Mouse (Mus musculus) forebrain, postnatal 0 days (tissue): ENCODE results near the gene Colq. TPM values are rescaled to one million over a fixed set of nuclear protein-coding genes. Genes with fewer than 3 reads are reported as not detected.

Source experiments
- ATAC-seq: fragments of 200-750 bp; cut with Nextera tagmentation; 2 replicates; pipeline ENCODE4 v1.8.0; 2017; ENCODE audit warnings: mild to moderate bottlenecking, moderate library complexity
- DNase-seq: peaks from one replicate; pipeline ENCODE4 v3.0.0-alpha.2; 2015
- H3K27ac ChIP-seq: fragments of 300-500 bp; sonication (generic); 2 replicates; pipeline ENCODE4 v1.5.1; 2014; ENCODE audit warnings: low read depth, mild to moderate bottlenecking, antibody characterized with exemption, low read length, moderate library complexity, mixed read lengths
- H3K27me3 ChIP-seq: fragments of 300-500 bp; sonication (generic); 2 replicates; pipeline ENCODE4 v1.6.1; 2014; ENCODE audit warnings: mild to moderate bottlenecking, low read length, mixed read lengths; ENCODE audit not compliant: insufficient read depth
- H3K36me3 ChIP-seq: fragments of 300-500 bp; sonication (generic); 2 replicates; pipeline ENCODE4 v1.6.1; 2014; ENCODE audit warnings: mild to moderate bottlenecking, moderate library complexity; ENCODE audit not compliant: insufficient read depth
- H3K4me1 ChIP-seq: fragments of 300-500 bp; sonication (generic); 2 replicates; pipeline ENCODE4 v1.6.1; 2014; ENCODE audit warnings: antibody characterized with exemption; ENCODE audit not compliant: insufficient read depth
- H3K4me2 ChIP-seq: fragments of 300-500 bp; sonication (generic); 2 replicates; pipeline ENCODE4 v1.6.1; 2014; ENCODE audit warnings: low read depth, mild to moderate bottlenecking, moderate library complexity
- H3K4me3 ChIP-seq: fragments of 300-500 bp; sonication (generic); 2 replicates; pipeline ENCODE4 v1.5.1; 2014; ENCODE audit warnings: low read depth, low read length, mixed read lengths
- H3K9ac ChIP-seq: fragments of 300-500 bp; sonication (generic); 2 replicates; pipeline ENCODE4 v1.6.1; 2014; ENCODE audit warnings: mild to moderate bottlenecking
- H3K9me3 ChIP-seq: fragments of 300-500 bp; sonication (generic); 2 replicates; pipeline ENCODE4 v1.6.1; 2016; ENCODE audit warnings: low read length
- CTCF ChIP-seq: sonication (generic); IDR thresholded peaks from 2 replicates; pipeline ENCODE4 v1.5.1; 2016; ENCODE audit warnings: antibody characterized with exemption, control low read depth, low read depth
- WGBS: fragments of 180-500 bp; shearing (Covaris S2); extraction: QIAGEN DNeasy Blood & Tissue Kit; methylation state at CpG from one replicate; pipeline ENCODE4 v1.1.7; 2014; 5-methylcytosine and 5-hydroxymethylcytosine counted together
- polyA plus RNA-seq: library from polyadenylated mRNA; unstranded; fragments of >200 nt; fragmentation: Nextera tagmentation; extraction: Ambion mirVana; gene quantifications from 2 replicates; pipeline ENCODE4 v1.2.1, GENCODE M21; 2015
- total RNA-seq: library from RNA; depleted of rRNA; stranded (reverse); fragments of >200 nt; gene quantifications from 2 replicates; pipeline ENCODE4 v1.2.3, GENCODE M21; 2014

Gene Colq
- total and polyA plus RNA-seq, 2 experiments from 2014 or later = 0.13 to 0.43 TPM

GRCm38 (mm10) chr14:31594693-31595092 lies 3.5 kb upstream of the Colq start:
- no peaks in the 10 kb centered on the region for H3K9me3 ChIP-seq
- H3K4me1 ChIP-seq = no peaks in the 10 kb centered on the region
- H3K36me3 ChIP-seq = no peaks in the 10 kb centered on the region
- no peak for ATAC-seq
- 62% methylated on average over 3 of the region's 3 CpGs for WGBS
- H3K27ac ChIP-seq = no peak overlapping the region
- H3K9ac ChIP-seq = no peak overlapping the region
- no peak overlapping the region for H3K4me2 ChIP-seq
- no peak for DNase-seq
- H3K4me3 ChIP-seq = no peak overlapping the region
- no peaks in the 10 kb centered on the region for H3K27me3 ChIP-seq
- TF ChIP-seq CTCF = no peak

DNA sequence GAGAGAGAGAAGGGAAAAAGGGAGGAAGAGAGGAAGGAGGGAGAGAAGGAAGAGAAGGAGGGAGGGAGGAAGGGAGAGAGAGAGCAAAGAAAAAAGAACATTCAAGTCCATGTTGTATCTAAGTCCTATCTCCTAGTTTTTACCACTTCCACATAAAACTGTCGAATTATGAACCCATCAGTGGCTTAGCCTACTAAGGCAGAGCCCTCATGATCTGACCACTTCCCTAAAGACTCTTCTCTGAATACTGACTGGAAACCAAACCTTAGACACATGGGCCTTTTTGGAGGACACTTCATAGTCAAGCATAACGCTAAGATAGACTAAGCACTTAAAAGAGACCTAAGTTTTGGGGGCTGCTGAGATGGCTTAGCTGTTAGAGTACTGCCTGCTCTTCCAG lies 1.9 kb upstream of the Colq start:
- Histone ChIP-seq H3K36me3 (no peaks in the 10 kb centered on the region), H3K4me1 (no peaks in the 10 kb centered on the region), H3K4me3 (no peak overlapping the region), H3K27me3 (no peaks in the 10 kb centered on the region), H3K4me2 (no peak overlapping the region), H3K9ac (no peak overlapping the region), H3K27ac (no peak overlapping the region), H3K9me3 (no peaks in the 10 kb centered on the region)
- no peak for ATAC-seq
- DNase-seq = no peak
- 88% methylated on average over 2 of the region's 2 CpGs for WGBS
- no peak for TF ChIP-seq CTCF

- ATAC-seq = no peak
- H3K27me3 ChIP-seq = no peaks in the 10 kb centered on the region
Observed at GRCm38 (mm10) chr14:31586451-31586850, 4.7 kb downstream of the Colq start.

DNA sequence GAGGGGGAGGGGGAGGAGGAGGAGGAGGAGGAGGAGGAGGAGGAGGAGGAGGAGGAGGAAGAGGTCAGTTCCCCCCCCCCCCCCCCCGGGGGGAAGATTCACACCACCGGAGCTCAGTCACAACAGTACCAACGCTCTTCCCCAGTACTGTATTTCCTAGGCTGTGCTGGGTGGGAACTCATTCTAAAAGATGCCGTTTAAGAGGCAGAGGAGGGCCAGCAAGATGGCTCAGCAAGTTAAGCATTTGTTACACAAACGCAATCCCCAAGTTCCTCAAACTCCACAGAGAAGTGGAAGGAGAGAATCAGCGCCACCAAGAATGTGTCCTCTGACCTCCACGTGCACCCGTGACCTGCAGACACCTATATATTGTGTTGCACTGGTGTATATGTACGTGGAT lies 8.1 kb downstream of the Colq start:
- DNase-seq (no peak), ATAC-seq (no peak)
- Histone ChIP-seq H3K4me1 (no peaks in the 10 kb centered on the region), H3K27ac (no peak overlapping the region), H3K36me3 (no peaks in the 10 kb centered on the region), H3K4me3 (no peak overlapping the region), H3K4me2 (no peak overlapping the region), H3K9me3 (no peaks in the 10 kb centered on the region), H3K9ac (no peak overlapping the region), H3K27me3 (no peaks in the 10 kb centered on the region)
- TF ChIP-seq CTCF = no peak
- WGBS = 88% methylated on average over 9 of the region's 9 CpGs

More at GRCm38 (mm10) chr14:31586451-31586850, 4.7 kb downstream of the Colq start:
- Histone ChIP-seq H3K4me2 (no peak overlapping the region), H3K9ac (no peak overlapping the region), H3K9me3 (no peaks in the 10 kb centered on the region), H3K4me1 (no peaks in the 10 kb centered on the region), H3K36me3 (no peaks in the 10 kb centered on the region), H3K27ac (no peak overlapping the region), H3K4me3 (no peak overlapping the region)
- no peak for TF ChIP-seq CTCF
- 86% methylated on average over 8 of the region's 8 CpGs for WGBS
- DNase-seq = no peak

GRCm38 (mm10) chr14:31577966-31578735 lies 13.0 kb downstream of the Colq start:
- no peaks in the 10 kb centered on the region for H3K27me3 ChIP-seq
- no peaks in the 10 kb centered on the region for H3K9me3 ChIP-seq
- no peaks in the 10 kb centered on the region for H3K4me1 ChIP-seq
- H3K9ac ChIP-seq = no peak overlapping the region
- TF ChIP-seq CTCF = no peak
- H3K4me3 ChIP-seq = no peak overlapping the region
- H3K27ac ChIP-seq = no peak overlapping the region
- ATAC-seq = no peak
- H3K36me3 ChIP-seq = no peaks in the 10 kb centered on the region
- H3K4me2 ChIP-seq = no peak overlapping the region
- DNase-seq = no peak
- WGBS = 59% methylated on average over 9 of the region's 9 CpGs

GRCm38 (mm10) chr14:31576846-31577697 lies 14.1 kb downstream of the Colq start:
- DNase-seq (no peak), ATAC-seq (no peak)
- H3K27ac ChIP-seq = no peak overlapping the region
- 60% methylated on average over 10 of the region's 10 CpGs for WGBS
- no peaks in the 10 kb centered on the region for H3K9me3 ChIP-seq
- H3K4me3 ChIP-seq = no peak overlapping the region
- H3K36me3 ChIP-seq = no peaks in the 10 kb centered on the region
- H3K9ac ChIP-seq = no peak overlapping the region
- TF ChIP-seq CTCF = no peak
- H3K4me1 ChIP-seq = no peaks in the 10 kb centered on the region
- H3K4me2 ChIP-seq = no peak overlapping the region
- no peaks in the 10 kb centered on the region for H3K27me3 ChIP-seq

DNA sequence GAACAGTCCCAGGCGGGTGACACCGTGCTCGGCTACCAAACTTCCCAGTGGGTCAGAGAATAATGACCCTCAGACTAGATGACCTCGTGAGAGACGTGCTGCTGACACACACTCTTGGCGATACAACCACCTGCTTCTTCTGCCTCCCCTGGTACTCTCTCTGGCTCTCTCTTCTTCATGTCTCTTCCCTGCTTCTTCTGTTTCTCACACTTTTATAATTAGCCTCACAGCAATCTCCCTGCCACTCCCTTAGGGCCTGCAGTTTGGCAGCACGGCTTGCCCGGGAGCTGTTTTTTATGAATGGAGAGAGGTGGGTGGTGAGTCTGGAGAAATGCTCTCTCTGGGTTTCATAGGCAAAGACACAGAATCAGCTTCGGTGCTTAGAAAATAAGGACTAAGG lies 15.3 kb downstream of the Colq start:
- no peak for DNase-seq
- ATAC-seq = no peak
- Histone ChIP-seq H3K9ac (no peak overlapping the region), H3K4me2 (no peak overlapping the region), H3K27ac (no peak overlapping the region), H3K4me3 (no peak overlapping the region), H3K27me3 (no peaks in the 10 kb centered on the region), H3K9me3 (no peaks in the 10 kb centered on the region), H3K36me3 (no peaks in the 10 kb centered on the region), H3K4me1 (no peaks in the 10 kb centered on the region)
- WGBS = 76% methylated on average over 9 of the region's 9 CpGs
- no peak for TF ChIP-seq CTCF
